Mouse (Mus musculus): ENCODE measurements around the gene Cdipt.

Cdipt gene

GRCm38 (mm10) chr7:127012845-127013244, 37.1 kb downstream of the Cdipt start:
- DNase-seq (ENCODE audit: low spot score in 2 of 2) = no peak

GRCm38 (mm10) chr7:127013385-127013784, 37.7 kb downstream of the Cdipt start:
- DNase-seq (ENCODE audit: low spot score in 2 of 2) = no peak

- DNase-seq (ENCODE audit: low spot score in 2 of 2) = peak; percentile 70 to 72
Observed at GRCm38 (mm10) chr7:127014320-127014719, 38.6 kb downstream of the Cdipt start, which contains the start of gene Mvp. Mvp (minus strand) TSS chr7:127014621.

- DNase-seq (ENCODE audit: low spot score in 2 of 2) = no peak
Observed at GRCm38 (mm10) chr7:127014993-127015392, 39.3 kb downstream of the Cdipt start.

GRCm38 (mm10) chr7:127016081-127016480, 40.4 kb downstream of the Cdipt start:
- no peak for DNase-seq (ENCODE audit: low spot score in 2 of 2)

GRCm38 (mm10) chr7:127016481-127016485, 40.6 kb downstream of the Cdipt start, which contains the start of gene Pagr1b:
Pagr1b (minus strand) TSS chr7:127016484.
- DNase-seq (ENCODE audit: low spot score in 2 of 2) = no peak

- peak in 1 of 2 experiments; percentile 61 for DNase-seq (ENCODE audit: low spot score in 2 of 2)
Observed at GRCm38 (mm10) chr7:127016486-127016938, 40.8 kb downstream of the Cdipt start.

GRCm38 (mm10) chr7:127016971-127017949, 41.5 kb downstream of the Cdipt start, which contains the start of gene Pagr1a:
Pagr1a (minus strand) TSS chr7:127017352.
- DNase-seq (ENCODE audit: low spot score in 2 of 2) = peak; percentile 91 to 96

- DNase-seq (ENCODE audit: low spot score in 2 of 2) = no peak
Observed at GRCm38 (mm10) chr7:127017950-127018345, 42.2 kb downstream of the Cdipt start.

GRCm38 (mm10) chr7:127018416-127019305, 42.9 kb downstream of the Cdipt start:
- no peak for DNase-seq (ENCODE audit: low spot score in 2 of 2)

GRCm38 (mm10) chr7:127019306-127019960, 43.7 kb downstream of the Cdipt start:
- DNase-seq (ENCODE audit: low spot score in 2 of 2) = no peak

GRCm38 (mm10) chr7:127020031-127020430, 44.3 kb downstream of the Cdipt start:
- no peak for DNase-seq (ENCODE audit: low spot score in 2 of 2)

GRCm38 (mm10) chr7:127020491-127020890, 44.8 kb downstream of the Cdipt start:
- DNase-seq (ENCODE audit: low spot score in 2 of 2) = no peak

GRCm38 (mm10) chr7:127020901-127021562, 45.3 kb downstream of the Cdipt start, which contains the start of the genes Gm42742 and Prrt2:
Gm42742 (minus strand) TSS chr7:127021097.
Prrt2 (minus strand) TSS chr7:127021211.
- peak in 1 of 2 experiments; percentile 38 for DNase-seq (ENCODE audit: low spot score in 2 of 2)

GRCm38 (mm10) chr7:127021563-127022527, 46.1 kb downstream of the Cdipt start:
- DNase-seq (ENCODE audit: low spot score in 2 of 2) = no peak

GRCm38 (mm10) chr7:127022528-127023271, 47.0 kb downstream of the Cdipt start:
- no peak for DNase-seq (ENCODE audit: low spot score in 2 of 2)

- DNase-seq (ENCODE audit: low spot score in 2 of 2) = no peak
Observed at GRCm38 (mm10) chr7:127023272-127023691, 47.6 kb downstream of the Cdipt start.

GRCm38 (mm10) chr7:127023896-127024690, 48.4 kb downstream of the Cdipt start:
- DNase-seq (ENCODE audit: low spot score in 2 of 2) = no peak

Data from urinary bladder, postnatal 36 days (tissue).